18 mouse cellular contexts compared by ENCODE assay signal in genomic region chr4:119248407-119248965, GRCm38 (mm10). TPM values are rescaled to one million over a fixed set of nuclear protein-coding genes. Genes with fewer than 3 reads are reported as not detected.
DNase-seq lines count a peak whose midpoint lies in the region; ATAC-seq lines count a peak whose summit lies in the region.
"Had no signal": no experiment of that assay in that cellular context is flagged by ENCODE, and none has a peak within 500 bp of the region (broad histone marks: within the 10 kb centered on the region; RNA-seq: fewer than 3 reads in every experiment).

No protein-coding gene starts in this region.

- H3K4me2 ChIP-seq in heart, embryonic 12.5 days: no peak overlapping the region
- H3K4me2 ChIP-seq: hindbrain, embryonic 13.5 days; liver, embryonic 13.5 days; midbrain, embryonic 11.5 days; neural tube, embryonic 13.5 days had no signal

- no peak overlapping the region for H3K4me3 ChIP-seq in heart, embryonic 12.5 days
- H3K4me3 ChIP-seq: hindbrain, embryonic 13.5 days; liver, embryonic 13.5 days; neural tube, embryonic 13.5 days had no signal

- H3K27ac ChIP-seq in heart, embryonic 12.5 days (ENCODE audit: poor library complexity, severe bottlenecking): no peak overlapping the region
- H3K27ac ChIP-seq: liver, embryonic 13.5 days had no signal

- ATAC-seq in heart, embryonic 12.5 days (ENCODE audit: insufficient number of reproducible peaks, low FRiP score): no peak
- ATAC-seq: CD4-positive, CD25-positive, alpha-beta regulatory T cell, adult 4 months had no signal

- H3K9me3 ChIP-seq in heart, embryonic 12.5 days (replicated peaks): no peaks in the 10 kb centered on the region
- H3K9me3 ChIP-seq: forebrain, embryonic 10.5 days; hindbrain, embryonic 13.5 days; liver, embryonic 13.5 days; neural tube, embryonic 13.5 days had no signal

- DNase-seq in heart, adult 9 months (ENCODE audit: low spot score in 2 of 2): no peak
- peak; percentile 73 for DNase-seq in kidney, postnatal 10 days
- DNase-seq in kidney, adult 9 months: no peak
- peak; percentile 50 to 72 for DNase-seq in kidney, postnatal 25 days
- DNase-seq in lung, postnatal 25 days (ENCODE audit: low spot score): peak; percentile 48
- DNase-seq in thymus, postnatal 14 days: no peak
- DNase-seq: cerebellum, adult 9-10 months; gastrocnemius, postnatal 14 days; liver, embryonic 13.5 days; retina, postnatal 1 day; spleen, adult 18-20 months had no signal

- peaks cover 16% of the 10 kb centered on the region for H3K4me1 ChIP-seq in heart, embryonic 12.5 days (replicated peaks)
- H3K4me1 ChIP-seq: liver, embryonic 13.5 days had no signal

- H3K9ac ChIP-seq in heart, embryonic 12.5 days: 0 out of 2 replicates have a peak overlapping the region, but pooled peaks have one; percentile 18
- H3K9ac ChIP-seq: liver, embryonic 13.5 days; neural tube, embryonic 13.5 days had no signal

- H3K36me3 ChIP-seq in heart, embryonic 12.5 days: peaks cover 47% of the 10 kb centered on the region

- 77% methylated on average over 11 of the region's 11 CpGs for WGBS in heart, embryonic 12.5 days

- H3K27me3 ChIP-seq in heart, embryonic 12.5 days (replicated peaks): 0 out of 2 replicates have a peak, but pooled peaks cover 3% of the 10 kb centered on the region
- H3K27me3 ChIP-seq: hindbrain, embryonic 13.5 days; neural tube, embryonic 13.5 days had no signal

RNA-seq across cellular contexts. Expression of gene Cldn19, which starts 6.7 kb away (rescaled TPM):
- polyA plus RNA-seq in heart, embryonic 12.5 days (2016; fragmentation: Nextera tagmentation; extraction: Ambion mirVana): not detected in 2 replicates
- polyA plus RNA-seq: CD4-positive, CD25-positive, alpha-beta regulatory T cell, adult 4 months; embryonic facial prominence, embryonic 11.5 days; liver, embryonic 13.5 days had no signal

RNA-seq across cellular contexts. Expression of gene P3h1, which starts 15.8 kb away (rescaled TPM):
- 32.8 and 34.3 TPM in 2 replicates for polyA plus RNA-seq in heart, embryonic 12.5 days (2016; fragmentation: Nextera tagmentation; extraction: Ambion mirVana)

RNA-seq across cellular contexts. Expression of gene AU022252, which starts 16.0 kb away (rescaled TPM):
- 27.8 and 28.9 TPM in 2 replicates for polyA plus RNA-seq in heart, embryonic 12.5 days (2016; fragmentation: Nextera tagmentation; extraction: Ambion mirVana)

RNA-seq across cellular contexts. Expression of gene Tmem269, which starts 30.5 kb away (rescaled TPM):
- 0.19 TPM in 1 of 2 replicates, not detected in the other for polyA plus RNA-seq in heart, embryonic 12.5 days (2016; fragmentation: Nextera tagmentation; extraction: Ambion mirVana)
- polyA plus RNA-seq: CD4-positive, CD25-positive, alpha-beta regulatory T cell, adult 4 months; embryonic facial prominence, embryonic 11.5 days; forebrain, embryonic 10.5 days; liver, embryonic 13.5 days; neural tube, embryonic 13.5 days had no signal

RNA-seq across cellular contexts. Expression of gene Ybx1, which starts 45.9 kb away (rescaled TPM):
- 851 and 903 TPM in 2 replicates for polyA plus RNA-seq in heart, embryonic 12.5 days (2016; fragmentation: Nextera tagmentation; extraction: Ambion mirVana)

Comparison
In these comparisons a context has a peak if more than half of its experiments do, and no peak if none do; other contexts are left out.
1. DNase-seq: peak in kidney, postnatal 10 days (single experiment), kidney, postnatal 25 days (2 of 2) and lung, postnatal 25 days (single experiment); none in heart, adult 9 months (0 of 2), kidney, adult 9 months (single experiment) and thymus, postnatal 14 days (single experiment).